Mouse (Mus musculus): ENCODE measurements around the gene Robo2. TPM values are rescaled to one million over a fixed set of nuclear protein-coding genes. Genes with fewer than 3 reads are reported as not detected.

Gene Robo2
- total RNA-seq, 2 experiments from 2014 or later = 0.39 to 0.54 TPM

GRCm38 (mm10) chr16:74338969-74339630 lies 72.5 kb downstream of the Robo2 start:
- intact Hi-C loops (cut with DNase I) = no loop called here
- DNase-seq = no peak

- DNase-seq = no peak
- intact Hi-C loops (cut with DNase I) = no loop called here
These were observed 89.8 kb downstream of the Robo2 start for GRCm38 (mm10) chr16:74321666-74322371.

GRCm38 (mm10) chr16:74316150-74316549 lies 95.5 kb downstream of the Robo2 start:
- DNase-seq = no peak
- intact Hi-C loops (cut with DNase I) = no loop called here

GRCm38 (mm10) chr16:74313222-74313621 lies 98.4 kb downstream of the Robo2 start:
- no peak for DNase-seq
- intact Hi-C loops (cut with DNase I) = no loop called here

GRCm38 (mm10) chr16:74307543-74307887 lies 104.1 kb downstream of the Robo2 start:
- no peak for DNase-seq
- intact Hi-C loops (cut with DNase I) = no loop called here

- intact Hi-C loops (cut with DNase I) = no loop called here
- no peak for DNase-seq
These were observed 104.6 kb downstream of the Robo2 start for GRCm38 (mm10) chr16:74306876-74307542.

GRCm38 (mm10) chr16:74287878-74288277 lies 123.7 kb downstream of the Robo2 start:
- no peak for DNase-seq
- intact Hi-C loops (cut with DNase I) = no loop called here

GRCm38 (mm10) chr16:74282549-74282948 lies 129.1 kb downstream of the Robo2 start:
- no peak for DNase-seq
- intact Hi-C loops (cut with DNase I) = no loop called here

- intact Hi-C loops (cut with DNase I) = no loop called here
- DNase-seq = no peak
These were observed 134.6 kb downstream of the Robo2 start for GRCm38 (mm10) chr16:74276855-74277573.

GRCm38 (mm10) chr16:74274596-74274995 lies 137.0 kb downstream of the Robo2 start:
- DNase-seq = no peak
- intact Hi-C loops (cut with DNase I) = no loop called here

- DNase-seq = no peak
- intact Hi-C loops (cut with DNase I) = no loop called here
These were observed 138.6 kb downstream of the Robo2 start for GRCm38 (mm10) chr16:74272993-74273392.

GRCm38 (mm10) chr16:74258241-74258640 lies 153.4 kb downstream of the Robo2 start:
- intact Hi-C loops (cut with DNase I) = no loop called here
- no peak for DNase-seq

- intact Hi-C loops (cut with DNase I) = no loop called here
These were observed 167.2 kb downstream of the Robo2 start for GRCm38 (mm10) chr16:74244452-74244851.

GRCm38 (mm10) chr16:74241534-74241933 lies 170.1 kb downstream of the Robo2 start:
- no peak for DNase-seq
- intact Hi-C loops (cut with DNase I) = no loop called here

More at GRCm38 (mm10) chr16:74244452-74244851, 167.2 kb downstream of the Robo2 start:
- DNase-seq = no peak

GRCm38 (mm10) chr16:74237411-74237930 lies 174.2 kb downstream of the Robo2 start:
- intact Hi-C loops (cut with DNase I) = no loop called here
- DNase-seq = no peak

- no peak for DNase-seq
- intact Hi-C loops (cut with DNase I) = no loop called here
These were observed 177.1 kb downstream of the Robo2 start for GRCm38 (mm10) chr16:74234393-74235059.

- DNase-seq = peak; percentile 1
- intact Hi-C loops (cut with DNase I) = no loop called here
These were observed 178.0 kb downstream of the Robo2 start for GRCm38 (mm10) chr16:74233596-74233995.

GRCm38 (mm10) chr16:74227285-74227684 lies 184.3 kb downstream of the Robo2 start:
- DNase-seq = no peak
- intact Hi-C loops (cut with DNase I) = loop anchor here (2.0 kb wide), 1 partner anchor 186 kb away; no protein-coding TSS in a partner anchor

- DNase-seq = no peak
- intact Hi-C loops (cut with DNase I) = loop anchor here (2.0 kb wide), 1 partner anchor 187 kb away; no protein-coding TSS in a partner anchor
These were observed 186.0 kb downstream of the Robo2 start for GRCm38 (mm10) chr16:74225423-74226272.

All from heart, postnatal 36 days (tissue).